Mouse (Mus musculus) mouse trophoblast stem cell (cell line): ENCODE results near the gene Kcng4.

Experiments used
- in situ Hi-C, 2 experiments: fragments of 300-500 bp; cut with MseI, MboI; formaldehyde crosslinking; loops; 2 replicates in 1 of 2; 3 replicates in 1 of 2; pipeline ENCODE4 v1.15.1; 2025

Kcng4 gene

DNA sequence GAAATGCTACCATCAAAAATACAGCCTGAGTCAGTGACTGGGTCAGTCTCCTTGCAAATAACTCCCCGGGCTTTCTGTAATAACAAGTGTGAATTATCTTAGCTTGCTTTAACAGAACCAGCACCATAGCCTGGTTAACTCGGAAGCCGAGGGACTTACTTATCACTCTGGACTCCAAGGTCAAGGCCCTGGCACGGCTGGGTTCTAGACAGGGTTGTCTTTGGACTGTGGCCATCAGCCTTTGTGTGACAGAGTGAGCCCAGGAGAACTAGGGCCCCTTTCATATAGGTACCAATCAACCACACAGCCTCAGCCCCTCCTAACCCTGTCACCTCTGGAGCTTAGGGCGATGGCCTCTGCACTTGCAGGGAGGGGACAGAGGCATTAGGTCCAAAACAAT, 5.6 kb upstream of the Kcng4 start:
- in situ Hi-C loops = no loop called here

- in situ Hi-C loops = no loop called here
These were observed 4.3 kb upstream of the Kcng4 start for GRCm38 (mm10) chr8:119639798-119640197.

GRCm38 (mm10) chr8:119638261-119638660, 2.8 kb upstream of the Kcng4 start:
- in situ Hi-C loops = no loop called here

- in situ Hi-C loops = no loop called here
These were observed 1.9 kb upstream of the Kcng4 start for GRCm38 (mm10) chr8:119637381-119637780.

GRCm38 (mm10) chr8:119636766-119637165, 1.3 kb upstream of the Kcng4 start:
- in situ Hi-C loops = no loop called here

DNA sequence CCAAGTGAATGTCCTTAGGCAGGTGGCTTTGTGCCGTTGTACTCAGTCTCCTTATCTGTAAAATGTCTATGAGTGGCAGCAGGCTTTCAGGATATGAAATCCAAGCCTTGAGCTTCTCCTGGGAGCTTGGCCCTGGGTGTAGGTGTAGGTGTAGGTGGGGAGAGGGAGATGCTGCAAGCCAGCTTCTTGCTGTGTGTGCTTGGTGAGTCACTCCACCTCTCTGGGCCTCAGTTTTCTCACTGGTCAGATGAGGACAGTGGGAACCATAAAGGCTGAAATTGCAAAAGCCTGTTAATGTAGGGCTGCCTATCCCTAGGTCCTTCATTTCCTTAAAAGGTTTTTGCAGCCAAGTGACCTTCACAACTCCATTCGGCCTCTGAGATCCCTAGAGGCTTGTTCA, 478 bp upstream of the Kcng4 start:
- in situ Hi-C loops = no loop called here

DNA sequence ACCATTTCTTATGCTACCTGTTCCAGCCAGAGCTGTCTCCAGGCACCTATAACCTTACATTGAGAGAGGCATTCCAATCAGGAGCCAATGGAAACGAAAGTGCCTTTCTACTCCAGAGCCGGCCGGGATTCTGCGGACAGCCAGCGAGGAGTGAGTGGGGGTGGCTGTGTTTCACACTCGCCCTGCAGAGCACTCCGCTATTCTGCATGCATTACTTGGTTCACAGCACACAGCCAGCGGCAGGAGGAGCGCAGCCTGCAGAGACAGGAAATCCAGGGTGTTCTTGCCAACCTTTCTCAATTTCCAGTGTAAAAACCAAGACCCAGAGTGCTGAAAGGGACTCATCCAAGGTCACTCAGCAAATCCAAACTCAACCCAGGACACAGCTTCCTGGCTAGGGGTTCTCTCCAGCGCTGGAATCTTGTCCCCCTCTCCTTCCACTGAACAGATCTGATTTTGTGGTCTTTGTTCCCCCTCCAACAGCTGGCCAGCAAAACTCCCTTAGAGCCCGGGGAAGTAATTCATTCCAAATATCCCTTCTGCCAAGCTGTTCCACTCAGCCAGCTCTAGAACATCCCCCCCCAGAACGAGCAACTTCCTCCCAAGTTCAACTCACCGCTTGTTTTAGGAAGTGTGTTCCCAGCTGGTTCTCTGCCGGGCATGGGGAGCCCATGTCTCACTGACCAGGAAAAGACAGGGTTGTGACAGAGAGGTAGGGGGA, 704 bp downstream of the Kcng4 start:
- in situ Hi-C loops = no loop called here

DNA sequence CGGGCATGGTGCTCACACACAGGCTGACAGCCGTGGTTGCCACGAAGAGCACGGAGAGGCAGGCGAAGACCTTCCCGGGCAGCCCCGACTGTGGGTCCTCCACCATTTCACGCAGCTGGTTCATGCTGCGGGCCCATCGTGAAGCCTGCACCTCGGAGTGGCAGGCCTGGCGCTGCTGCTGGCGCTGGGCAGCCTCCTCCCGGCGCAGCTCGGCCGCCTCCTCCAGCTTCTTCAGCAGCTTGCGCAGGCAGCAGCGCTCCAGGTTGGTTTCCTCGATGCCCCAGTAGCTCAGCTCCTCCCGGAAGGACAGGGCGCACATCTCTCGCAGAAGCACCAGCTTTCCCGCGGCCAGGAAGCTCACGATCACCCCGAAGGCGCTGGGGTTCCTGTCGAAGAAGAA, 2.6 kb downstream of the Kcng4 start:
- in situ Hi-C loops = no loop called here

DNA sequence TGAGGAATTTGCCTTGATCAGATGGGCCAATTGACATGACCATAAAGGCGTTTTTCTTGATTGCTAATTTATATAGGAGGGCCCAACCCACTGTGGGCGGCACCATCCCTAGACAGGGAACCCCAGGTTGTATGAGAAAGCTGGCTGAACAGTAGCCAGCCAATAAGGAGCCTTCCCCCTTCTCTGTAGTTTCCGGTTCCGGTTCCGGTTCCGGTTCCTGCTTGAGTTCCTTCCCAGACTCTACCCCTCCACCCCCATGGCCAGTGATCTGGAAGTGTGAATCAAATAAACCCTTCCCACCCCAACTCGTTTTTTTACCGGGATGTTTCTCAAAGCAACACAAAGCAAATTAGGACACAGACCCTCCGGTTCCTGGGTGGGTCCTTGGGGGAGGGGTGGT, 3.2 kb downstream of the Kcng4 start:
- in situ Hi-C loops = no loop called here

GRCm38 (mm10) chr8:119630841-119631240, 4.6 kb downstream of the Kcng4 start:
- in situ Hi-C loops = no loop called here

DNA sequence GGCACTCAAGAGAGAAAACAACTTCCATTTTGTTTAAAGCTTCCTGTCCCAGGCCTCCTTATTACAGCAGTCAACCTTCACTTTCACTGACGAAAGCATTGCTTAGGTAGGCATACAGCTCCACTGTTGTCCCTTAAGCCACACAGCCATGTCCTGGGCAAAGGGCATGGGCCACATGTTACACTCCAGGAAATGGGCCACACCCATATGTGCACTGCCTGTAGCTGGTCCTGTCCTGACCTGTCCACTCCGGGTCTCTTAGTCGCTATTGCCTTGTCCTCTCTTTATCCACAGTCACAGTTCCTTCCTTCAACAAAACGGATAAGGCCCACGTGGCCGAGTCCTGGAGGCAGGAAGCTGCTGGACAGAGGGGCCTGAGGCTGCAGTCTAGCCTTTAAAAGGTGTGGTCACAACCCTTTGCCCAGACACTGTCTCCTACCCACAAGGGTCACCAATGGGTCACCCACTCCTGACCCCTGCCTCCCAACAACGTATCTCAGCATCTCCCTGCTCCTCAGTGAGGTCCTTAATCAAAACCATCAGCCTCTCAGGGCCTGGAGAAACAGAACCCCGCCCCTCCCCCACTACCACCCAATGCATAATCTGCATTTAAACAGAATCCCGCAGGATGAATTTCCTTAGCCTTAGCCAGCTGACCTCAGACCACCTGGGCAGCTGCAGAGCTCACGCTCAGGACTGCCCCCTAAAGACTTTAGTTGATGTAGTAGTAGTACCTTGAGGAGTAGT, 7.7 kb downstream of the Kcng4 start:
- in situ Hi-C loops = no loop called here

GRCm38 (mm10) chr8:119627199-119627598, 8.3 kb downstream of the Kcng4 start:
- in situ Hi-C loops = no loop called here

DNA sequence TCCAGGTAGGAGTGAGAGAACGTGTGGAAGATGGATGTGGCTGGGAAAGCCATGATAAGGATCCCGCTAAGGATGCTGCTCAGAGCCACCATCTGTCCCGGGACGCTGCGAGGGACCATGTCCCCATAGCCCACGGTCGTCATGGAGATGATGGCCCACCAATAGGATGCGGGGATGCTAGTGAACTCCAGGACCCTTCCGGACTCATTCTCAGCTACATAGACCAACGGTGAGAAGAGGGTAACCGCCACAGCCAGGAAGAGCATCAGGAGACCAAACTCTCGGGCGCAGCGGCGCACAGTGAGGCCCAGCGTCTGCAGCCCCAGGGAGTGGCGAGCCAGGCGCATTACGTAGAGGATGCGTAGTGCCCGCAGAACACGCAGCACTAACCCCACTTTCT, 9.7 kb downstream of the Kcng4 start:
- in situ Hi-C loops = no loop called here

DNA sequence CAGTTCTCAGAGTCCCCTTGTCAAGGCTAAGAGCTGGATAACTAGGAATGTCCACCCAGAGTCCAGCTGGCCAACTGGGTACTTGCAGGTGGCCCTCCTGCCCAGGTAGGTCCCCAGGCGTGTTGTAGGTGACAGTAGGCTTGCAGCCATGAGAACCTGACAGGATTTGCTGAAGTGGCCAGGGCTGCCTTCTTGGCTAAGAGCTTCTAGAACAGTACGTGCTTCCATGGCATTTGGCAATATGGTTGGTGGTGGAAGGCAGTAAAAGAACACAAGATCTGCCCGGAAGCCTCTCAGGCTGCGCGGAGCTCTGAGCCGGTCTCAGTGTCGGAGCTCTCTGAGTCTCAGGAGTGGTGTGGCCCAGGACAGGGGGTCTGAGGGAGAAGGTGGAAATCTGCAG, 10.6 kb downstream of the Kcng4 start:
- in situ Hi-C loops = no loop called here

DNA sequence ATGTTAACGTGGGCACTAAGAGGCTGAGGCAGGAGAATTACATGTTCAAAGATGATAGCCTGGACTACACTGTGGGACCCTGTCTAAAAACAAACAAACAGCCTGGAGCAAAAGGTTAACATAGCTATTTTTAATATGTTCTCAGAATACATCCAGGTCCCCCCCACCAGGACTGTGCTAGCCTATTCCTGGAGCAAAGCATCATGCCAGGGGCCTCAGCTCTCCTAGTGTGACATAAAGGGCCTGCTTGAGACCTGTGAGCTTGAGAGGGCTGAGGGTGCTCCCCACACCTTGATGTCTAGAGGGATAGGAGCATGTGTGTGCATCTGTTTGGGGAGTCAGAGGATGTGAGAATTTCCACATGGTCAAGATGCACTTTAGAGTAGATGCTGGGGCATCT, 11.7 kb downstream of the Kcng4 start:
- in situ Hi-C loops = no loop called here

- in situ Hi-C loops = no loop called here
These were observed 12.4 kb downstream of the Kcng4 start for GRCm38 (mm10) chr8:119623061-119623460.

DNA sequence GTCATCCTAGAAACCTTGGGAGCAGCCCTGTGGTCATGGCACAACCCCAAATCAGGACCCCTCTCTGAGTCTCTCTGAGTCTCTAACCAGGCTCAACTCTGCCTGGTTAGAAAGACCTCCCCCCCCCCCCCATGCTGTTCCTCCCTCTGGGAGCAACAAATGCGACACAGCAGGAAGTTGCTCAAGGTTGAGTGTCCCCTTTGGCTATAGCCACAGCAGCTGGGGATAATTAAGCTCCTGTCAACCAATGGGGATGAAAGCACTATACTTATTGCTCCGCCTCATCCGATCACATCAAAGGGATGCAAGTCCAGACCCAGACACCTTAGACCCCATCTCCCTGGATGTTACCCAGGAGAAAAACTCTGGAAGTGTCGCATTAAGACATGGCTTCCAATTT, 12.9 kb downstream of the Kcng4 start:
- in situ Hi-C loops = no loop called here

DNA sequence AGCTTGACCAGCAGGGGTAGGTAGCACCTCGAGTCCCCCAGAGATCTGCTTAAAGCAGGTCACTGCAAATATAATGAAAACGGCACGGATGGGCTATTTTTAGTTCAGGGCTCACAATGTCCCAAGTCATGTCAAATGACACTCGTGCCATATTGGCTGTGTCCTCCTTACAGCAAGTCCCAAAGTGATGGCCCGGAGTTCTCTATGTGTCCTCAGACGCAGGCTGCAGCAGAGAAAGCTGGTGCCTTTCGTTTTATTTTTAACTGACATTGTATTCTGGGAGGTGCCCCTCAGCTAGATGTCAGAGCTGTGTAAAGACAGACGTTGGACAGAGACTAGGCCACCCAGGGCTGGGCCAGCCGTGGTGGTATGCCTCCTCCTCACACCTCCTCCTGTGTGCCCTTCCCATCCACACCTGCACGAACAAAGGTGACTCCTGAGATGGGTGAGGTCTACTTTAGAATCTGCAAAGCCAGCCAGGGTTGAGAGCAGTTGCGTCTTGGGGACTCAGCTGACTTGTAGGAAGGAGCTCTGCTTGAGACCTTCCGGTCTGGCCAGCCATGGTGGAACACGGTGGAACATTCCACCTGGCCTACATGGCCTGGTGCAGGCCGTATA, 14.5 kb downstream of the Kcng4 start:
- in situ Hi-C loops = no loop called here

DNA sequence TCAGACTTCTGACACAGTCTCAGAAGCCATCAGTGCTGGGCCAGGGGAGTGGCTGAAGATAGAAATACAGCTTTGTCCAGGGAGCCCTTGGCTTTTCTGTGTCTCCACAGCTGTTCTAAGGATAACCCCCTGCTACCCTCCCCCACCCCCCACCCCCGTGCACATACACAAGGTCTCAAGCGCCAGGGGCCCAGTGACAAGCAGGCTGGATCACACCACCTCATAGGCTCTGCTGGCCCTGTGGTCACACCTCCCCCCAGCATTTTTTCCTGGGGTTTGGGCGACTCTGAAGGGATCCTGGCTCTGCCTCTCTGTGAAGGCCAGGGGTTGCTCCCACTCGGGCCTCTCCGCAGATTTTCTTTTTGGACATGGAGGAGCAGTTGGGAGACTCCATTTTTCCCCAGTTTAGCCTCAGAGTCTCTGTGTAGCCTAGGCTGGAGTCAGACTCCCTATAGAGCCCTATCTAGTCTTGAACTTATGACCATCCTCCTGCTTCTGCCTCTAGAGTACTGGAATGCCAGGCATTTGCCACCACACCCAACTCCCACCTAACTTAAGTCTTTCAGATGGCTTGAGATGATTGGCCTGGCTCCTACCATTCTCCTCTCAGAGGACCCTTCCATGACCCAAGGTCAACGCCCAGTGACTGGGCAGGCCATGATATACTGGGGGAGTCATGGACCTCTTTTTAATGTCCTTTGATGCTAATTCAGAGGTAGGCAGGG, 15.2 kb downstream of the Kcng4 start:
- in situ Hi-C loops = no loop called here

DNA sequence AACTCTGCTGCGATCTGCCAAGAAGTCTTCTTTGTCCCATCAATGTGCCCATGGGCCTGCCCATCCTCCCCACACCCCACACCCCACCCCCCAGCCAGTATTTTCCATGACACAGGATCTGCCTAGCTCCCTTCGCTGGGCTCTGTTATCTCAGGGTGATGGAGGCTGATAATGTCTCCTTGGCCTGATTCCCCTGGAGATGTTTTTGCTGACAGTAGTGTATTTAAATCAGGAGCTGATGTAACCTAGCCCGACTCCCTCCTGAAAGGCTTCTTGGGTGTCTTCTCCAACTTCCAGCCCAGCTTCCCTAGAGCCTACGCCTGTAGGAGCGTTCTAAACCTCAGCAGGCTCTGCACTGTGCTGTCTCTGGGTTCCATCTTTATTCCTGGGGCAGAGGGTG, 16.6 kb downstream of the Kcng4 start:
- in situ Hi-C loops = no loop called here

DNA sequence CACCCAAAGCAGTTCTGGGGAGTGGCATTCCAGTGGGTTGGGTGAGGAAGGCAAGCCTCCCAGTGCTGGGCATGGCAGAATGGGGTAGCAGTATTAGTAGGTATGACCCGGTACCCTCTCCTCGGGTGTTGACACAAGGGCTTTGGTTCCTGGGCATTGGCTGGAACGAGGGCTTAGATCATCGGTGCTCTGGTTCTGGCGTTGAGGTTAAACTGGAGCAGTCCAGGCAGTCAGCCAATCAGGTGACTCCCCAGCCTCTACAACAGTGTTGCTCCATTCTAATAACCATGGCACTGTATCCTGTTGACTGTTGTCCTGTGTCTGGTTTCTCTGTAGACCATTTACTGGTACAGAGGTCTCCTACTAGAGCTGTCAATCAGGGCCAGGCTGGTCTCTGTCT, 17.9 kb downstream of the Kcng4 start:
- in situ Hi-C loops = no loop called here

DNA sequence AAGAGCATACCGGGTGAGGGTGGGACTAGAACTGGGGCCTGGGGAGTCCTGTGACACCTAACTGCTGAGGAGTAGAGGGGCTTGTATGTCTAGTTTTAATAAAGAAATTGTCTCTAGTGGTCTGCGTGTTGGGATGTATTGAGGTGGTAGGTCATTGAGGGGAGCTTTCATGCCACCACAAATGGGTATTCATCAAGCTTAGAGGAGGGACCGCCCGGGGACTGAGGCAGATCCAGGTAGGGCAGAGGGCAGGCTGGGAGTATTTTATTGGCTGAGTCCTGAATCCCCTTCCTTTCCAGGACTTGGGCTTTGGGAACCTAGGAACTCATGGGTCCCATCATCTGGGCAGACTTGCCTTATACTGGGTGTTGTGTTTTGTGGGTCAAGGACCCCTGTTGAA, 18.7 kb downstream of the Kcng4 start:
- in situ Hi-C loops = no loop called here
